ENCODE assay signal across 9 mouse cellular contexts in genomic region chr1:156302911-156303749, GRCm38 (mm10). TPM values are rescaled to one million over a fixed set of nuclear protein-coding genes. Genes with fewer than 3 reads are reported as not detected.
DNase-seq lines count a peak whose midpoint lies in the region; ATAC-seq and TF ChIP-seq lines count a peak whose summit lies in the region.
"Had no signal": no experiment of that assay in that cellular context is flagged by ENCODE, and none has a peak within 500 bp of the region (broad histone marks: within the 10 kb centered on the region; RNA-seq: fewer than 3 reads in every experiment).

Tdrd5 (minus strand) TSS chr1:156303664.

- intact Hi-C loops in heart, postnatal 25 days (cut with DNase I) = no loop called here

- H3K36me3 ChIP-seq in heart, embryonic 12.5 days = no peaks in the 10 kb centered on the region
- no peaks in the 10 kb centered on the region for H3K36me3 ChIP-seq in forebrain, embryonic 12.5 days (replicated peaks)
- H3K36me3 ChIP-seq in intestine, postnatal 0 days (ENCODE audit: control insufficient read depth, insufficient read depth) = no peaks in the 10 kb centered on the region
- no peaks in the 10 kb centered on the region for H3K36me3 ChIP-seq in neural tube, embryonic 12.5 days

- under 1% methylated on average over 84 of the region's 85 CpGs for WGBS in heart, embryonic 12.5 days
- under 1% methylated on average over 67 of the region's 85 CpGs for WGBS in forebrain, embryonic 12.5 days
- WGBS in intestine, postnatal 0 days = under 1% methylated on average over 74 of the region's 85 CpGs
- WGBS in neural tube, embryonic 12.5 days = 1% methylated on average over 85 of the region's 85 CpGs

- ATAC-seq in heart, embryonic 12.5 days (ENCODE audit: insufficient number of reproducible peaks, low FRiP score) = peak; percentile 39
- ATAC-seq in forebrain, embryonic 12.5 days (ENCODE audit: low FRiP score) = peak; percentile 80
- peak; percentile 25; the same call in 1 of the 2 replicates for ATAC-seq in intestine, postnatal 0 days
- peak; percentile 84 for ATAC-seq in neural tube, embryonic 12.5 days (ENCODE audit: low FRiP score, low read depth)

- H3K4me2 ChIP-seq in heart, embryonic 12.5 days = peak within 1 kb of the TSS; percentile 99
- H3K4me2 ChIP-seq in forebrain, embryonic 12.5 days = peak within 1 kb of the TSS; percentile 94
- peak within 1 kb of the TSS; percentile 97 for H3K4me2 ChIP-seq in intestine, postnatal 0 days (replicated peaks; ENCODE audit: low read depth)
- H3K4me2 ChIP-seq in neural tube, embryonic 12.5 days (replicated peaks) = peak within 1 kb of the TSS; percentile 99

- peak within 1 kb of the TSS; percentile 65 for H3K9ac ChIP-seq in heart, embryonic 12.5 days
- peak within 1 kb of the TSS; percentile 59 for H3K9ac ChIP-seq in forebrain, embryonic 12.5 days
- peak within 1 kb of the TSS; percentile 42; the same call in 1 of the 2 replicates for H3K9ac ChIP-seq in intestine, postnatal 0 days (ENCODE audit: low read depth, low read length)
- peak within 1 kb of the TSS; percentile 50 for H3K9ac ChIP-seq in neural tube, embryonic 12.5 days

- TF ChIP-seq CTCF in intestine, postnatal 0 days (IDR thresholded peaks at IDR 0.05; ENCODE audit: low read depth) = no peak

- peak within 1 kb of the TSS; percentile 69 for H3K4me3 ChIP-seq in heart, embryonic 12.5 days
- peak within 1 kb of the TSS; percentile 63 for H3K4me3 ChIP-seq in forebrain, embryonic 12.5 days (replicated peaks)
- peak within 1 kb of the TSS; percentile 66 for H3K4me3 ChIP-seq in intestine, postnatal 0 days (ENCODE audit: low read depth, low read length)
- peak within 1 kb of the TSS; percentile 66 for H3K4me3 ChIP-seq in neural tube, embryonic 12.5 days
- H3K4me3 ChIP-seq: myocyte had no signal

- H3K27ac ChIP-seq in heart, embryonic 12.5 days (ENCODE audit: poor library complexity, severe bottlenecking) = no peak within 1 kb of the TSS
- no peak within 1 kb of the TSS for H3K27ac ChIP-seq in forebrain, embryonic 12.5 days
- no peak within 1 kb of the TSS for H3K27ac ChIP-seq in intestine, postnatal 0 days (ENCODE audit: low read depth, low read length)
- no peak within 1 kb of the TSS for H3K27ac ChIP-seq in neural tube, embryonic 12.5 days

- H3K9me3 ChIP-seq in heart, embryonic 12.5 days (replicated peaks) = no peaks in the 10 kb centered on the region
- H3K9me3 ChIP-seq in forebrain, embryonic 12.5 days = no peaks in the 10 kb centered on the region
- no peaks in the 10 kb centered on the region for H3K9me3 ChIP-seq in intestine, postnatal 0 days (ENCODE audit: control insufficient read depth)
- H3K9me3 ChIP-seq in neural tube, embryonic 12.5 days = no peaks in the 10 kb centered on the region

- H3K27me3 ChIP-seq in heart, embryonic 12.5 days (replicated peaks) = peaks cover 68% of the 10 kb centered on the region
- peaks cover 55% of the 10 kb centered on the region for H3K27me3 ChIP-seq in forebrain, embryonic 12.5 days
- H3K27me3 ChIP-seq in intestine, postnatal 0 days (replicated peaks; ENCODE audit: control insufficient read depth, insufficient read depth, low read length) = peaks cover 24% of the 10 kb centered on the region
- H3K27me3 ChIP-seq in neural tube, embryonic 12.5 days (replicated peaks) = peaks cover 49% of the 10 kb centered on the region

- H3K4me1 ChIP-seq in heart, embryonic 12.5 days (replicated peaks) = peaks cover 3% of the 10 kb centered on the region
- H3K4me1 ChIP-seq in forebrain, embryonic 12.5 days = peaks cover 7% of the 10 kb centered on the region
- 0 out of 2 replicates have a peak, but pooled peaks cover 3% of the 10 kb centered on the region for H3K4me1 ChIP-seq in intestine, postnatal 0 days (replicated peaks; ENCODE audit: control insufficient read depth, insufficient read depth, low read length)
- peaks cover 6% of the 10 kb centered on the region; the same call in 1 of the 2 replicates for H3K4me1 ChIP-seq in neural tube, embryonic 12.5 days

- DNase-seq in heart, postnatal 25 days (ENCODE audit: low spot score) = no peak
- DNase-seq in brain, adult 2 months (ENCODE audit: low read depth, low spot score) = peak; percentile 37
- peak; percentile 14 for DNase-seq in liver
- peak; percentile 72 for DNase-seq in thymus, postnatal 25 days

RNA-seq across cellular contexts. Expression of gene Tdrd5, which starts in this region (rescaled TPM):
- 0.10 TPM in 1 of 2 replicates, not detected in the other for polyA plus RNA-seq in heart, embryonic 12.5 days (2016; fragmentation: Nextera tagmentation; extraction: Ambion mirVana)
- total RNA-seq in heart, postnatal 25 days (2021) = not detected
- 0.14 and 1.0 TPM in 2 replicates for polyA plus RNA-seq in forebrain, embryonic 12.5 days (2016; fragmentation: Nextera tagmentation; extraction: Ambion mirVana)
- 0.64 and 1.1 TPM in 2 replicates for polyA plus RNA-seq in intestine, postnatal 0 days (2015; fragmentation: Nextera tagmentation; extraction: Ambion mirVana)
- 0.19 and 0.22 TPM in 2 replicates for polyA plus RNA-seq in neural tube, embryonic 12.5 days (2016; fragmentation: Nextera tagmentation; extraction: Ambion mirVana)

Comparison
In these comparisons a context has a peak if more than half of its experiments do, and no peak if none do; other contexts are left out.
1. Peak in ATAC-seq, H3K4me3 ChIP-seq, H3K9ac ChIP-seq and H3K4me2 ChIP-seq in heart, embryonic 12.5 days; RNA of the gene not detected or under 1 TPM.
2. Peak in ATAC-seq, H3K4me3 ChIP-seq, H3K9ac ChIP-seq and H3K4me2 ChIP-seq in neural tube, embryonic 12.5 days; RNA of the gene not detected or under 1 TPM.
3. ATAC-seq: peak in every context shown above with its lines; median percentile 84 in neural tube, embryonic 12.5 days; 80 in forebrain, embryonic 12.5 days; 39 in heart, embryonic 12.5 days; 25 in intestine, postnatal 0 days.